Mouse (Mus musculus) frontal cortex, adult 2 months (tissue): ENCODE measurements around the gene Sirt7. TPM values are rescaled to one million over a fixed set of nuclear protein-coding genes. Genes with fewer than 3 reads are reported as not detected.

ENCODE experiments used
- DNase-seq, 2 experiments: peaks; one replicate each; pipeline ENCODE4 v3.0.0; 2022; ENCODE audit warnings: low spot score in 1 of 2; ENCODE audit errors: extremely low spot score in 1 of 2
- polyA plus RNA-seq: library from polyadenylated mRNA; depleted of rRNA; stranded (reverse); fragments of >200 nt; gene quantifications from 2 replicates; pipeline ENCODE4 v1.2.3, GENCODE M21; 2012

The Sirt7 gene
- polyA plus RNA-seq, 1 experiment: 99.4 TPM

DNA sequence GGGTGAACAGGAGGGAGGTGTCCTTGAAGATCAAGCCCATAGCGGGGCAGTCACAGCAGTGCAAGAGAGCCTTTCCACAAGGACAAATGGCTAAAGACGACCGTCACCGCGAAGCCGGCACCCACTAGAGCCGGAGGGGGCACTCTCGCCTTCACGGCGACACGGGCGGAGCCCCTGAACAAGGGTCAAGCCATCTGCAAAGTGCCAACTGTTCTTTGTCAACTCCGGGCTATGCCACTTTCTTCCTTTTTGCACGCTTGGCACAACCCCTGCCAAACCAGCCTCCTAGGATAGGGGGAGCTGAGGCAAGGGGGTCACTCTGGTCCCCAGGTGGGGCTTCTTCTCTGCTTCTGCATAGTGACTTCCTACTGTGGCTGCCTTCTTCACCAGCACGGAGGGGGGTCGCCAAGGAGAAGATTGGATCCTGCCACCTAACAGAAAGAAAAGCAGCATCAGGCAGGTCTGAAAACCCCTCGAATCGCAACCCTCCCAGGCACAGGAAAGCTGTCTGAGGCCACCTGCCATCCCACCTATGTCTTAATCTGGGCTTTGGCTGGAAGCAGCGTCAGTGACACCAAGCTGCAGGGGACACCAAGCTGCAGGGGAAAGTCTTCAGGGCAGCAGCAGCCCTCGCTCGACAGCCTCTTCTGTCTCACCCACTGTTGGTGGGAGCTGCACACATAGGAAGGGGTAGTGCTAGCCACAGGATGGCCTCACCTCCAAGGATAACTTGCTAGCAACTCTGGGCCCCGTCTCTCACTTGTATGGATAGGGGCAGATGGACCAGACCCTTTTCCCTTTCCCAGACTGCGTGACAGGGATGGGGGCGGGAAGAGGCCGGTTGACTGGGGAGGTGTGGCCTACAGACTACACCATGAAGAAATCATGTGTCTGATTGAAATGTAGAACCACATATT, 6.2 kb downstream of the Sirt7 start:
- no peak for DNase-seq

DNA sequence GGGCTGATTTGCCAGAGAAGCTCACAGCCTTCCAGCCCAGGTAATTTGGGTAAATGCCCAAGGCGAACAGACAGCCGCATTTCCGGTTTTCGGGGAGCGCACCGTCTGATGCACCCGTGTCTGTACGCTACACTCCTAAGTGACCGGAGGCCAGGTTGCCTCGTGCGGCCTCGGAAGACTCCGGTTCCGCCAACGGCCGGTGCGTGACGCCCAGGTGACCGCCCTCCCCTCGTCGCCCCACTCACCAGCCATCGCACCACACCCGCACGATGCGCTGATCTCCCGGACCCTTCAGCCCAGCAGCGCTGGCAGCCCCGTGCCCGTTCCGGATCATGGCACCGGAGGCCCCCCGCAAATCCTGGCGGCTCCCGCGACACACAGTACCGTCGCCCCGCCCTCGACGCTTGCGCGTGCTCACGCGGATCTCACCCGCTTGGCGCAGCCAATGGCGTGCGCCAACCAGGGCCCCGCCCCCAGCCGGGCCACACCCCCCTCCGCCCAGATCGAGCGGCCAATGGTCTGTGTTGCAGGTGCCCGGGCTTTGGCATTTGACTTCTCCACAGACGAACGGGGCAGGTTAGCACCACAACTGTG, 7.4 kb downstream of the Sirt7 start, which contains the start of gene Pcyt2:
Gene Pcyt2, minus strand, starts transcription at position 418 of the 594 bp plus-strand sequence.
- peak; percentile 79 to 93 for DNase-seq

GRCm38 (mm10) chr11:120616617-120617294, 8.3 kb downstream of the Sirt7 start:
- no peak for DNase-seq

GRCm38 (mm10) chr11:120615606-120616203, 9.3 kb downstream of the Sirt7 start:
- DNase-seq: no peak

DNA sequence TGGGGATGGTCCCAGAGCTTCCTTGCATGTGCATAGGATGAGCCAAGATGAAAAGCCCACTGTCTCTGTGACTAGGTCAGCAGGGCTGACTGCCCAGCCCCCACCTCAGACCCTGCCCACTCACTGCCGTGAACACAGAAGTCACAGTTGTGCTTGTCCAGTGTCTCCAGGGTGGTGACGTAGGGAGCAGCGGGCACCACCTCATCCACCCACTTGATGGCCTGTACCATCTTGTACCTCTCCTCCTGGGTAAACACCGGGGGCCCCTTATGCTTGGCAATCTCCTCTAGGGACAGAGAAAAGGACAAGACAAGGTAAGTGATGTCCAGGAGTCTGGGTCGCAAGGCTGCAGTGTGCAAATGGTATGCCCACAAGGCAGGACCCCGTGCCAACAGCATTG, 9.9 kb downstream of the Sirt7 start:
- no peak for DNase-seq

DNA sequence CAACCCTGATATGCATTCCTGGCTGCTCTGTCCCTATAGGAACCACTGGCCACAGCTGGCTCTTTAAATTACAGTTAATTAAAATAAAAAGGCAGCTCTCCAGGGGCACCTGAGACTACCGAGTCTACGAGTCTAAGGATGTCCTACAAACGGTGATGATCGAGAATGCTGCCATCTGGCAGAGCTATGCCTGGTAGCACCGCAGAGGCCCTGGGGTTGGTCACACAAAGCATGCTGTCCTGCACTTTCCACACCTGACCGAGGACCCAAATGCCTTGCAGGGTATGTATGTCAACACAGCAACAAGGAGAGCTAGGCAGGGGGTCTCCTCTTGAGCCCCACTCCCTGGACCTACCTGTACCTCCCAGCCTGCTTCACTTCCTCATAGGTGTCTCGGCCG, 11.1 kb downstream of the Sirt7 start:
- no peak for DNase-seq

GRCm38 (mm10) chr11:120613481-120613972, 11.5 kb downstream of the Sirt7 start:
- DNase-seq: no peak

DNA sequence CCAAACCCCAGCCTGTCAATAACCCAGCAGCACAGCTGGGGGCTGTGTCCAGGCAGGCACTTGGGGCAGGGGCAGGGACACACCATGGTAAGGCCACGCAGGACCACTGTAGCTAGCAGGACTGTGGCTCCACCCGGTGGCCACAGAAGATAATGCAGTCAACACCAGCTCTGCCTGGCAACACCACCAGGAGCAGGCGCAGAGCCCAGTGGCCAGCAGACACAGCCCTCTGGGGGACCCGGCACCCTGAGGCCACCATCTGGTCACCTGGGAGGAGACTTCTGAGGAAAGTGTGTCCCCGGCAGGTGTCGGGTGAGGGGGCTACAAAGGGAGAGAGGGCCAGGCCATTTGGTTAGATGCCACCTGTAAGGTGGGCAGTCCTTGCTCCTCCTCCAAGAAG, 12.3 kb downstream of the Sirt7 start:
- peak in 1 of 2 experiments; percentile 75 for DNase-seq

GRCm38 (mm10) chr11:120610477-120611046, 14.5 kb downstream of the Sirt7 start:
- DNase-seq: no peak

GRCm38 (mm10) chr11:120609250-120609649, 15.8 kb downstream of the Sirt7 start:
- no peak for DNase-seq

DNA sequence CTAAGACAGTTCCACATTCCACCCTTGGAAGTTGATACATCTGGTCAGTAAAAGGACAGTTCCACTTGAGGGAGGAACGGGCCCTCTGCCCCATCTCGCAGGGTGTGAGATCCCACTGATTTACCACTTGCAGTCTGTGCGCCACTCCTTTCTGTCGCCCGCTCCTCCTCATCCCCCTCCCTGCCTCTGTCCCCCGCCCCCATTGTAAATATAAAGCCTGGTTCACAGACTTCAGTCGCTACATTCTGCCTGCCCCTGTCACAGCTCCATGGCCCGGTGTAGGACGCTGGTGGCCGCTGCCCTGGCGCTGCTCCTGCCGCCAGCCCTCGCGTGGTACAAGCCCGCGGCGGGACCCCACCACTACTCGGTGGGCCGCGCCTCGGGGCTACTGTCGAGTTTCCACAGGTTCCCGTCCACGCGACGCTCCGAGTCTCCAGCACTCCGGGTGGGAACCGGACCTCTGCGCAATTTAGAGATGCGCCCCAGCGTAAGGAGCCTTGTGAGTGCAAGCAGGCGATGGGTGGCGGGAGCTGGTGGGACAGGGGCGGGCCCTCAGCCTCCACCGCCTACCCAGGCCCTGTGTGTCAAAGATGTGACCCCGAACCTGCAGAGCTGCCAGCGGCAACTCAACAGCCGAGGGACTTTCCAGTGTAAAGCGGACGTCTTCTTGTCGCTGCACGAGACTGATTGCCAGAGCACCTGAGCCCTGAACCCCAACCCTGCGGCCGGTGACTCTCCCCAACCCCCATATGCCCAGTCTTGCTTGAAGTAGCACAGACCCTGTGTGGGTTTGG, 16.6 kb downstream of the Sirt7 start, which contains the start of gene Npb:
Gene Npb, plus strand, starts transcription at position 237 of the 794 bp plus-strand sequence.
- no peak for DNase-seq

- no peak for DNase-seq
Measured at GRCm38 (mm10) chr11:120606764-120607163, 18.3 kb downstream of the Sirt7 start.

DNA sequence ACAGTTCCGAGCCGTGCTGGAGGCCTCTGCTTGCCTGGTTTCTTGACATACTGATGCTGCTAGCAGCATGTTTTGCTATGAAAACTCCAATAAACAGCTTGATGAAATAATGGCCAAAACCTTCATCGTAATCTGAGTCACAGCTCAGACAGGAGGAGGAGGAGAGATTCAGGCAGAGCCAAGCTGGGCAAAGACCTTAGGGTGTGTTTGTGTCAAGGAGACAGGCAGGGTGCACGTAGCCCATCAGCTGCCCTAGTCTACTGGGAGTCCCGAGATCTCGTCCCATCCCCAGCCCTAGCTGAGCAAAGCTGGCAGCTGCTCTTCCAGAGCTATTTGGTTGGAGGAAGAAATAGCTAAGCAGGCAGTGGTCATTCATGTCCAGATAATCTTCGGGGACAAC, 19.4 kb downstream of the Sirt7 start:
- DNase-seq: no peak

DNA sequence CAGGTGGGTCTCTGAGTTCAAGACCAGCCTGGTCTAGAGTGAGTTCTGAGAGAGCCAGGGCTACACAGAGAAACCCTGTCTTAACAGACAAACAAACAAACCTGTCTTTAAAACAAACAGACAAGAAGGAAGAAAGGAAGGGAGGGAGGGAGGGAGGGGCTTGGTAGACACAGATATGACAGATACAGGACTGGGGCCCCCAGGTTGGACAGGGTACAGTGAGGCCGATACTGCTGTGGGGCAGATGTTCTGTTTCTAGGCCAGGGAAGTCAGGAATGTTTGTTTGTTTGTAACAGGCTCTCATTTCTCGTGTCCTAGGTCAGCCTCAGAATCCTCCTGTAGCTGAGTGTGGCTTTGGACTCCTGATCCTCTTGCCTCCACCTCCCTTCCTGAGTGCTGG, 21.5 kb downstream of the Sirt7 start:
- DNase-seq: no peak

DNA sequence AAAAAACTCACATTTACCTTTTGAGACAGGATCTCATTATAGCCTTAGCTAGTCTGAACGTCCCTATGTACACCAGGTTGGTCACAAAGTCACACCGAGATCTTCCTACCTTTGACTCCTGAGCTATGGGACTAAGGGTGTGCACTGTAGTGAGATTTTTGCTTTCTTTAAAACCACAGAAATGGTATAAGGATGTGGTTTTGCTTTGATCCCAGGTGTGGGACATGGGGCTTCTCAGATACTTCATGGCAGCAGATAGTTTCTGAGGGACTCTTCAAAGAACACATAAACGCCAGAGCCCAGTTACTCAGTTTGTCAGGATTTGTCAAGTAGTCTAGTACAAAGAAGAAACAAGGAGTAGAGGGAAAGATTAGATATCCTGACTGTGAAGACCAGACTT, 24.3 kb downstream of the Sirt7 start:
- DNase-seq: no peak

DNA sequence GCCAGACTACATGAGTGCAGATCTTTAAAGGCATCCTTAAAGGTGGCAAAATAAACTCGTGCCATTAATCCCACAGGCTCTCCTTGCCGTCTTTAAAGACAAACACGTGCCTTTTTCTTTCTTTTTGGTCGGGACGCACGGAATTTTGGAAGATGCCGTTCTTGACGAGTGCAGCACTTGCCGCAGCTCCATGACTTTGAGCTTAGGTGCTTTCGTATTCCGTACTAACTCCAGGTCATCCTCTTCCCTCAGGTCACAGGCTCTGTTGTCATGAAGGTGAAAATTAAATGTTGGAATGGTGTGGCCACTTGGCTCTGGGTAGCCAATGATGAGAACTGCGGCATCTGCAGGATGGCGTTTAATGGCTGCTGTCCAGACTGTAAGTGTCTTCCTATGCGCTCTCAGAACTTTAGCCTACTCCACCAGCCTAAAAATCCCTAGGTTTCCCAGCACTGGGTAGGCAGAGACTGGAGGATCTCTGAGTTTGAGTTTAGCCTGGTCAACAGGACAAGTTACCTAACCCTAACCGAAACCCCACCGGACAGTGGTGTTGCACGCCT, 26.0 kb downstream of the Sirt7 start:
- DNase-seq: no peak

DNA sequence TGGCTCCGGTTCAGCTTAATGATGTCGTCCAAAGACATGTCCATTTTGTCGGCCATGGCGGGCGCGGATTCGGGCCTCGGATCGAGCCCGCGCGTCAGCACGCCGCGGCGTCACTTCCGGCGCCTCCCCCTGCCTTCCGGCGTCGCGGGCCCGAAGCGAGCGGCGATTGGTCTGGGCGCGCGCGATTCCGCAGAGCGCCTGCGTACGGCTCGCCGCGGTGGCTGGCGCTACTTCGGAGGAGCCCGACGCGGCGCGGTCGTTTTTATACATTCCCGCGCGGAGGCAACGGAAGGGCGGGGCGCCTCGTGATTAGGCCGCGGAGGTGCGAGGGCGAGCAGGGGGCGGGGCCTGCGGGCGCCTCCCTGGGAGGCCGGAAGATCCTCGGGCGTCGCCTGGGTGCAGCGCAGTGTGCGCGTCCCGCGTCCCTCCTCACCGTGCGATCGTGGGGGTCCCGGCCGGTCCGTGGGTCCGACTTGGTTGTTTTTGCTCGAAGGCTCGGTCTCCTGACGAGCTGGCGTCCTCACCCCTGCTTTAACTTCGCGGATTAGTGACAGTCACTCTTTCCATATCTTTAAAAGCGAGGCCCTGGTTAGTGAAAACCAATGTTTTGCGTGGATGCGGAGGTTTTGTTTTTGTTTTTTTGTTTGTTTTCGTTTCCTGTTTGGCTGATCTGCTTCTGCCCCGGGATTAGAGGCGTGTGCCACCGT, 26.6 kb downstream of the Sirt7 start, which contains the start of the genes Alyref and Anapc11:
Gene Alyref, minus strand, starts transcription at position 83 of the 707 bp plus-strand sequence.
Gene Anapc11, plus strand, starts transcription at position 139 of the 707 bp plus-strand sequence.
- peak; percentile 78 to 91 for DNase-seq
